Mouse (Mus musculus): ENCODE measurements around the gene Nectin2.
A peak's percentile ranks its signal among the peaks of the same experiment; 100 is the strongest.

DNA sequence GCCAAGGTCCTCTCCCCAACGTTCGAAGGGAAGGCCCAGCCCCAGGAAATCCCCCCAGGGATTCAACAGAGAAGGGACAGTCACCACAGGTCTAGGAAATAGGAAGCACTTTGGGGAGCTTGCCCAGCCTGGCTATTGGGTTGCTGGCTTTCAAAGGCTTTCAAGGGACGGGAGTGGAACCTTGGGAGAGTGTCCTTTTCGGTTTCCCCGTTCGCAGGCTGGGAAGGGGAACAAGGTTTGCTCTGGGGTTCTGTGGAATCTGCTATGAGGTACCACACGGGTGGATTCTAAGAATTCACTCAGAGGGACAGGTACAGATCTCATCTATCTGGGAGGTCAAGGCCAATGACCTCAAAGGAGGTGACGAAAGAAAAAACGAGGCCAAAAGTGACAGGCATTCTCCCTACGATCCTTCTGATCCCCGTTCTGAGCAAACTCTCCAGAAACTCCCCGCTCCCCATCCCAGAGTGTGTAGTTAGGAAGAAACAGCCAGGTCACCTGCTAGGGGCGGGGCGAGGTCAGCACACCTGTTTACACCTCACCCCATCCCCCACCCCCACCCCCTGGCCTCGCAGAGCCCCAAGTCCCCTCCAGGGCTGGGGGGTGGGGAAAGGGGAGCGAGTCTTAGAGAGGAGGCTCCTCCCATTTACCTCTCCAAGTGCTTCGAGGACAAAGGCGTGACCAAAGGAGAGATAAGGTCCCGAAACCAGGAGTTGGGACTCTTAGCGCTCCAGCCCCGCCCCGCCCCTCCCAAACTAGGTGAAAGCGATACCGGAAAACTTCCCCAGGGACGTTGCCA is 2.7 kb downstream of the Nectin2 start:
- TF ChIP-seq CTCF (IDR thresholded peaks at IDR 0.05; ENCODE audit: insufficient read depth, low read length) (no peak), POLR2A (IDR thresholded peaks at IDR 0.05; ENCODE audit: borderline replicate concordance, extremely low read depth, low read depth, low read length) (peak; percentile 14; the same call in 1 of the 2 replicates)

All from lung, adult 2 months (tissue).